Mouse (Mus musculus) heart, adult 11 months (tissue): ENCODE data around the gene Impdh1.

Source experiments
- DNase-seq: peaks from one replicate; pipeline ENCODE4 v3.0.0; 2022

The Impdh1 gene

DNA sequence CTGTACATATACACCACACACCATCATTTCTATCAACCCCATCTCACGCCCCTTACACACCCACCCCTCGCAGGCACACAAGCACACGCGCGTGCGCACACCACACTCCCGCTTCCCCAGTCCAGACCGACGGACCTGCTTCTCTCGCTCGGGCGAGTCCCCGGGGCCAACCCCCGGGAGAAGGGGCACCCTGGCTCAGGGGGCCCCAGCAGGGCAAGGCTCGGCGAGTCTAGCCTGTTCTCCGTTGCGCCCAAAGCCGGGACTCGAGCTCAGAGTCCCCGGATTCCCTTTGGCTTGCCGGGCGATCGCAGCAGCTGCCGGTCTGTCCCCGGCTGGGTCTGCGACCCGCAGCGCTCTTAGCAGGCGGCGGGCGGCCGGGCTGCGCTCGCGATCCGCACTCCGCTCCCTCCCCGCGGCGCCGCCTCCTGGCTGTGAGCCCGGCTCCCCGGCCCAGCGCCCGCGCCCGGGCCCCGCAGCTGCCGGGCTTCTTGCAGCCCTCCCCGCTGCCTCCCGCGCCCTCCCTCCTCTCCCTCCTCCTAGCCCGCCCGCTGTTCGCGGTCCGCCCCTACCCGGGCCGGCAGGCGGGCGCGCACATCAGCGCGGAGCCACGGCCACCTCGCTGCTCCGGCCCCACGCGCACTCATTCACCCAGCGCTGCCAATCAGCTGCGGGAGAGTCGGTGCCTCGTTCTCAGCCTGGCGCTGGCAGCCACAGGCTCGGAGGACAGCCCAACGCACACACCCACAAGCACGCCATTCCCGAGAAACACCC is 37.1 kb downstream of the Impdh1 start, which contains the start of gene Prrt4:
Gene Prrt4 (minus strand): TSS at position 697 of the 771 bp plus-strand sequence.
- DNase-seq, result peak; percentile 97

DNA sequence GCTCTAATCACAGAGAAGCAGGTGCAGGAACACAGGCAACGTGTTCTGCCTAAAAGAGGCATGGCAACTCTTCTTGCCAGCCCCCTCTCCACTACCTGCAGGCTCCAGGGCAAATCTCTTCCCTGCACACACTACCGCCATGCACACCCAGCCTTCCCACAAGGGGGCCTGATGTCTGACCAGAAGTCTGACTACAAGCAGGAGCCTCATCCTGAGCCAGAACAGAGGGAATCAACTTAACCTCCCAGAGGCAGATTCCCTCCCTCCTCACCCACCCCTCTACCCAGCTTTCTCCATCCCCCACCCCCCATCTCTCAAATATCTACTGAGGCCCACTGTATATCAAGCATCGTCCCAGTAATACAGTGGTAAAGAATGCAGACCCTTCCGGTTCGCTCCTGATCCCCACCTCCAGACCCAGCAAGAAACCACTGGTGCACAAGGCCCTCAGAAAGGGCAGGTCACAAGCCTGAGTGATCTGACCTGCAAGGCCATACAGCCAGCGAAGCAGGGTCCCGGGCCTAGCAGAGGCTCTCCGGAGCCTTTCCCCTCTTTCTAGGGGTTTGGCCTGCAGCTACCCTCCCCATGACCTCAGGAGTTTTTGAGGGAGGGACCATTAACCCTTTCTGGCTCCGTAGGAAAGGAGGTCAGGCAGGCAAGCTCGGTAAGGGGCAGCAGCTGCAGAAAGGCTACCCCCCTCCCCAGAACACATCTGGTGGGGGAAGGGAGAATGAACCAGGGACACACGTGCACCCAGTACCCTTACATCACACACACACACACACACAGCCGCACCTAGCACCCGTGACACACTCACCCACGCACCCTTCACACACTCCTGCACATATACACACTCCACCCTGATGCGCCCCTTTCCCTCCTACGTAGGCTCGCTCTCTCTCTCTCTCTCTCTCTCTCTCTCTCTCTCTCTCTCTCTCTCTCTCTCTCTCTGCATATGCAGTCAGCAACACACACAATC is 38.0 kb downstream of the Impdh1 start:
- peak; percentile 90 for DNase-seq

DNA sequence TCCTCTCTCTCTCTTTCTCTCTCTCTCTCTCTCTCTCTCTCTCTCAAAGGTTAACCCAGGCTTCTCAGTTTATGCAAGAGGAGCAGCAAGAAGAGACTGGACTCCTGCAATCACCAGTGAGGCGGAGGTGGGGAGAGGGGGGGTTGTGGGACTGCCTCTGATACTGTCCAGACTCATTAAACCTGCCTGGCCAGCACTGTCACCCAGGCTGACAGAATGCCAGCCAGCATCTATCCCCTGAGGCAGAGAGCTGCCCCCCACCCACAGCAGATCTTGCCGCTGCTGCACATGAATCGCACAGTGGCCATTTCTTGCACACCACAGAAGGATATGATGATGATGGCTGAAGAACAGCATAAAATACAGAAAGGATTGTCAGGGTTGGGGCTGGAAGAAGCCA is 41.1 kb downstream of the Impdh1 start:
- DNase-seq, result peak; percentile 45

DNA sequence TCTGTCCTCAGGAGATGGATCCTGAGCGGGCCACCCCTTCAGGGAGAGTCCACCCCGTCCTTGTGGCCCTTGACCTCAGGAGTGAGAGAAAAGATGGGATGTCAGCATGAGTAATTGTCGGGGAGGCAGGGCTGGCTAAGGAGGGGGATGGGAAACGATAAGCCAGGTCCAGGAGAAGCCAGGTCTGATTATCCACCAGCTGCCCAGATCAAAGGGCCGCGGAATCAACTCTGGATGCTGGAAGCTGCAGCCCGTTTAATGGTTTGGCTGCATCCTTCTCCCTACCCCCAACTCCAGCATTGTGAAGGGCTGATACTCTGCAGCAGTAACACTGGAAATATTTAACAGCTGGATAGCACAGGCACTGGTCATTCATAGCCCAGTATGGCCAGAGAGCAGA is 41.8 kb downstream of the Impdh1 start:
- peak; percentile 63 for DNase-seq

DNA sequence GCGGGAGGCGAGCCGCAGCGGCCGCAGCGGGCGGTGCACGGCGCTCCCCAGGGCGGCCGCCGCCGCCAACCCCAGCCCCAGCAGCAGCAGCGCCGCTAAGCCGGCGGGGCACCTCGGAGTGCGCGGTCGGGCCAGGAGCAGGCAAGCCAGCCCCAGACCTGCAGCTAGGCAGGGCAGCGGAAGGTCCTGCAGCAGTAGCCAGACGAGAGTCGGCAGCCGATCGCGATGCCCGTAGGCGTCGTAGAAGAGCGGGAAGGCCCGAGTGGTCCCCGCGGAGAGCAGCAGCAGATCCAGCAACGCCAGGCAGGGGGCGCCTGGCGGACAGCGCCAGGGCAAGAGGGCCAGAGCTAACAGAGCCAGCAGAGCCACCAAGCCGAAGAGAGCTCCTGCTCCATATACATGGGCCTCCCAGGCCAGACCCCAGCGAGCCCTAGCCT is 45.2 kb downstream of the Impdh1 start:
- peak; percentile 97 for DNase-seq

DNA sequence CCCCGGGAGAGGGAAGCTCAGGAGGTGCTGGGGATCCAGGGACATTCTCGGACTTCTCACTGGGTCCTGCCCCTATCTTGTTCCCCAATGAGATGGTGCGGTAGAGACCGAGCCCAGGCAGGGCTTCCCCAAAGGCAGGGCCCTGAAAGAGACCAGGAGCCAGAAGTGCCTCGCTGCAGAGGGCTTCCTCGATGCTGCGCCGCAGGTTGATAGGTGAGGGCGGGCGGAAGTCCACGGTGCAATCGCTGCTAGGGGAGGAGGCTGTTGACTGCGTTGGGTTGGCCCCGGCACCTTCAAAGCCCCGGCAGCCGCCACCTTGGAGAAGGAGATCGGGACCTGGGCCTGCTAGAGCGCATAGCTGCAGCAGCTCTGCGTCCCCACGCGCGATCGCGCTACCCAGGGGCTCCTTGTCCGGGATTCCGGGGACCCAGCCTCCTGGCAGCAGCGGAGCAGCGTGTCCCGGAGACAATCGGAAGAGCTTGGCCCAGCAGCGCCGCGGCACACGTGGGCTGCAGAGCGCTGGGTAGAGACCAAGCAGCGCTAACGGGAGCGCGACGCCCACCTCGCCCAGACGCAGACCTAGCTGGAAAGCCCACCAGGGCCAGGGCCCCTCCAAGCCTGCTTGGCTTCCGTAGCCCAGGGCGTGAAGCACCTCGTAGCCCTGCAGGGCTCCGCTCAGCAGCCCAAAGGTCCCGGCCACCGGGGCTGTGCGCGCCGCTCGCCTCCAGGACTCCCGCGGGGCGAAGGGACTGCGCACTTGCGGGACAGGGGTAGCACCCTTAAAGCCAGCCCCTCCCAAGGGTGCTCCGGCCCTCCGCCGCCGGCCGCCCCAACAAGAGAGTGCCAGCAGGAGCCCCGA is 45.9 kb downstream of the Impdh1 start:
- peak; percentile 94 for DNase-seq

DNA sequence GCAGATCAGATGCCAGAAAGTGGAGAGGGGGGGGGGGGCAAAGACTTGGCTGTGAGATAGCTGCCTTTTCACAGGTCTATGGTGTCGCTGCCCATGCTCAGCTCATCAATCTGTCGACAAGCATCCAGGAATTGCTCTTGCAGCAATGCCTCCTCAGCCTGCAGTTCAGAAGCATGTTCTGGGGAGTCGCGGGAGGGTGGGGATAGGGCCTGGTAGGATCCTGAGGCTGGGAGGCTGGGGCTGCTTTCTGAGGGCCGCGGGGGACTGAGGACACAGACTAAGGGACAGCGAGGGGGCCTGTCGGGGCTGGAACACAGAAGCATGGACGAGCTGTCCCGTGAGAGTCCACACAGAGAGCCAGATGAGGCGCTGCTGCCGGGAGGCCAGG is 46.5 kb downstream of the Impdh1 start:
- DNase-seq, result peak; percentile 89

DNA sequence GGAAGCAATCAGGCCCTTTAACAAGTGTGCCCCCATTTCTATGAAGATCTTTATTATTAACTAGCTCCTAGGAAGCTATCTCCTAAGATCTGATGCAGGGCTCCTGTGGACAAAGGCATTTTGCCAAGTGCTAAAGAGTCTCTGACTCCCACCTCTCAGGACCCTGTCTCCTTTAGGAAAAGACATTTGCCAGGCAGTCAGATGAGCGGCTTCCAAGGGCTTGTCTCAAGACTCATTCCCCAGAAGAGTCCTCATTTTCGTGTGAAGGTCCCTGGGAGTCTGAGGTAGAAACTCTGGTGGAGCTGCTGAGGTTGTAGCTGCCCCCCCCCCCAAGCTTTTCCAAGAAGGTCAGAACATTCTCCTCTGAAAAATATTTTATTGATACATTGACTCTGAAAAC is 47.3 kb downstream of the Impdh1 start:
- peak; percentile 55 for DNase-seq

DNA sequence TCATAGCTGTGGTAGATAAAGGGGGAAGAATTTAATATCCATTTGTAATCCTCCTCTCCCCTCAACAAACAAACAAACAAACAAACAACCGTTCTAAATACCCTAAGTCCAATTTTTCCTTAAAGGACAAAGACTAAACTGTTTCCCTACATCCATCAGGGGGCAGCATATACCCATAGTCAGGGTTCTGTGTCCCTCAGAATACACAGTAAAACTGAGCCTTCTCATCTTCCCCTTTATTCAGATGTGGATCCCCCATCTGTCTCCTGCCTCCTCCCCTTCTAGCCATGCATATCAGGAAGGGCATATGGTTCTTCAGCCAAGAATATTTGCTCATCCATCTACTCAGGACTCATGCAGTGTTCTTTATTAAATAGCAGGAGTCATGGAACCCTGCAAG is 50.0 kb downstream of the Impdh1 start:
- peak; percentile 86 for DNase-seq

DNA sequence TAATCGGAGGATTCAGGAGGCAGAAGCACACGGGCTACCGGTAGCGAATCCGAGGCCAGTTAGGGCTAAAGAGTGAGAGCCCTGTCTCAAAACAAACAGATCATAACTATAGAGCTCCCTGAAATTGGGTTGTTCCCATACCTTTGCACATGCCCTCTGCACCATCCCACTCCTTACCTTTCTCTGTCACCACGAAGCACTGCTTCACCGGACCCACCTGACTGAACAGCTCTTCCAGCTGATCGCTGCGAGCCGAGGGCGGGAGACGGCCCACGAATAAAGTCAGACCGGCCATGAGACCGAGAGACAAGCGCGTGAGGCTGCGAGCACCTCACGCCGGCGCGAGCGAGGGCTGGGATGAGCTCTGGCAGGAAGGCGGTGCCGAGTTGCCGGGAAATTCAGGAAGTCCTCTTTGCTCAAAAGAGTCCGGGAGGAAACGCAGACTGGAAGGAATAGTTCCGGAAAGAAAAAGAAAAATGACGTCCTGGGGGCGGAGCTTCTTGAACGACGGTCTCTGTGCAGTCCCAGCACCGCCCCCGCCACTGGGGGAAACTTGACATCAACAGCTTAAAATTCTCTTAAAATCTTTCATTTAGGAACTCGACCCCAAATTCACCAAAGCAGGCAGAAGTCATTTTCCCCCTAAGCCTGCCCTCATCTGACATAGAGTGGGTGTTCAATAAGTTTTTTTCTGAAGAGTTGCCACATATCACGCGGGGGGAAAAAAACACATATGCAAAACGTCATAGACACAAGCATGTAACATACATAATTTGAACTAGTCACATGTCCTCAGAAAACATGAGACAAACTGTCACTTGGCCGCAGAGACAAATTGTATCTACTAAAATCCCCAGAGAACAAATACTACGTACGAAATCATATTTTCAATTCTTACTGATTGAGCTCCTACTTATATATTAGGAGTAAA is 51.6 kb downstream of the Impdh1 start, which contains the start of gene Rbm28:
Gene Rbm28 (minus strand): TSS at position 693 of the 931 bp plus-strand sequence.
- peak; percentile 98 for DNase-seq

DNA sequence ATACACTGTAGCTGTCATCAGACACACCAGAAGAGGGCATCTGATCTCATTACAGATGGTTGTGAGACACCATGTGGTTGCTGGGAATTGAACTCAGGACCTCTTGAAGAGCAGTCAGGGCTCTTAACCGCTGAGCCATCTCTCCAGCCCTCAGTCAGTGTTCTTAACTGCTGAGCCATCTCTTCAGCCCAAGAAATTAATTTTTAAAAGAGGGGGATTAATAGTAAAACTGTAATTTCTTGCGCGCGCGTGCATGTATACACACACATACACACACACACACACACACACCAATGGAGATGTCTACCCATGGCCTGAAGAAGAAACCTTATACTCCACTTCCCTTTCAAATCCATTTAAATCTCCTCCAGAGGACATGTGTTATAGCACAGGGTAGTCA is 54.9 kb downstream of the Impdh1 start:
- DNase-seq, result peak; percentile 51

DNA sequence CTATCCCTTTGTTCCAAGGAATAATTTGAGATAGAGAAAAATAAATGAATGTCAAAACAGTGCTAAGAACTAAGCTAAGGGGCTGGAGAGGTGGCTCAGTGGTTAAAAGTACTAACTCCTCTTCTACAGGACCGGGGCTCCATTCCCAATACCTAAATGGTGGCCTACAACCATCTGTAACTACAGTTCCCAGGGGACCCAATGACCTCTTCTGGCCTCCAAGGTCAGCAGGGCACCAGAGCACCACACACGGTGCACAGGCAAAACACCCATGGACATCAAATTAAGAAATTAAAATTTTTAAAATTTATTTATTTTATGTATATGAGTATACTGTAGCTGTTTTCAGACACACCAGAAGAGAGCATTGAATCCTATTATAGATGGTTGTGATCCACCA is 55.4 kb downstream of the Impdh1 start:
- peak; percentile 61 for DNase-seq

DNA sequence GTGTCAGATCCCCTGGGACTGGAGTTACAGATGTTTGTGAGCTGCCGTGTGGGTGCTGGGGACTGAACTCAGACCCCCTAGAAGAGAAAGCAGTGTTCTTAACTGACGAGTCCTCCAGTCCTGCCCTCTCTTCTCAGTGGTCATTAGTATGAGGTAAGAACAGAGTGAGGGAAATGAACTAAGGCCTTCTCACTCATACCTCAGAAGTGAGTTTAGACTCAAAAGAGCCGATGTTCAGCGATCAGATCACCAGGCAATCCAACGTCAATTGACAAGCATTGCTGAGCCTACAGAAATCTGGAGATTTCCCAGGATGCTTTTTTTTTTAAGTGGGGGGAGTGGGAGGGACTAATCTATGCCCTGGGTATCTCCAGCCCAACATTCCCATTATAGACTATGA is 59.8 kb downstream of the Impdh1 start:
- peak; percentile 68 for DNase-seq
